ENCODE assay signal across 35 mouse cellular contexts in the genomic region with DNA sequence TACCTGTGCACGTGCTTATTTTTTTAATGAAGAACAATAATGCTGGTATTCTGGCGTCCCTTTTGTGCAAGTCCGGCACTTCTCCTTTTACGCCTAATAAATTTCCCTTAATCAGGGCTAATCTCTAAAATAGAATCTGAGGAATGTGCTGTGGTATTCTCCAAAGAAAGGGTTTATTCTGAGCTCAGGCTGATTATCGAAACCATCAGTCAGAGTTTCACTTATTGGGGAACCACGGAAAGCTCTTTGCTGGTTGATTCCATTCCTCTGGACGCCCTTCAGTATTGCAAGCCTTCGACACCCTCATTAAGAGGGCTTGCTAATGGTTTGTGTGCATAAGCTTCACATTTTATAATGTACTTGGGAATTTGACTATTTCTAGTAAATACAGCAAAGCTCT.
"Had no signal": no experiment of that assay in that cellular context is flagged by ENCODE, and none has a peak within 500 bp of the region (broad histone marks: within the 10 kb centered on the region; RNA-seq: fewer than 3 reads in every experiment).

No protein-coding gene starts in this region.

- ATAC-seq: hindbrain, embryonic 16.5 days; hindbrain, postnatal 0 days; inflammation-experienced regulatory T-cells, adult 6 months; intestine, embryonic 15.5 days; intestine, embryonic 16.5 days; intestine, postnatal 0 days had no signal

- H3K36me3 ChIP-seq: heart, embryonic 13.5 days; heart, embryonic 15.5 days; hindbrain, embryonic 10.5 days; hindbrain, embryonic 12.5 days; hindbrain, embryonic 13.5 days; hindbrain, embryonic 15.5 days; intestine, embryonic 15.5 days; kidney, embryonic 15.5 days had no signal

- DNase-seq: heart, postnatal 10 days; heart, postnatal 14 days; heart, postnatal 36 days; heart, postnatal 4 days; kidney, adult 11 months; kidney, adult 18-20 months; kidney, adult 2 months; kidney, adult 8-10 months; kidney, adult 9 months; kidney, postnatal 10 days; kidney, postnatal 14 days; kidney, postnatal 25 days; kidney, postnatal 36 days; kidney, postnatal 4 days; layer of hippocampus, adult 9-11 months; layer of hippocampus, postnatal 36 days had no signal

- H3K27ac ChIP-seq: heart, embryonic 13.5 days; heart, embryonic 15.5 days; hindbrain, embryonic 12.5 days; hindbrain, embryonic 13.5 days; hindbrain, embryonic 15.5 days; hindbrain, postnatal 0 days; intestine, embryonic 15.5 days; kidney, postnatal 0 days; layer of hippocampus, adult 2 months; left cerebral cortex, adult 2 months had no signal

- H3K27me3 ChIP-seq: heart, embryonic 12.5 days; heart, embryonic 13.5 days; heart, embryonic 15.5 days; hindbrain, embryonic 15.5 days; intestine, embryonic 15.5 days; kidney, embryonic 15.5 days had no signal

- H3K9ac ChIP-seq: heart, embryonic 12.5 days; heart, embryonic 13.5 days; heart, embryonic 15.5 days; hindbrain, embryonic 12.5 days; hindbrain, embryonic 13.5 days; hindbrain, embryonic 14.5 days; hindbrain, embryonic 15.5 days; intestine, embryonic 15.5 days; kidney, embryonic 15.5 days had no signal

- H3K4me1 ChIP-seq: heart, embryonic 15.5 days; intestine, embryonic 15.5 days had no signal

- H3K9me3 ChIP-seq: heart, embryonic 15.5 days; hindbrain, embryonic 12.5 days; hindbrain, embryonic 15.5 days; intestine, embryonic 15.5 days had no signal

- H3K4me2 ChIP-seq: heart, embryonic 11.5 days; heart, embryonic 12.5 days; heart, embryonic 13.5 days; heart, embryonic 15.5 days; hindbrain, embryonic 12.5 days; hindbrain, embryonic 13.5 days; hindbrain, embryonic 14.5 days; hindbrain, embryonic 15.5 days; intestine, embryonic 15.5 days; kidney, embryonic 15.5 days had no signal

- H3K4me3 ChIP-seq: heart, embryonic 12.5 days; heart, embryonic 13.5 days; heart, embryonic 15.5 days; hindbrain, embryonic 10.5 days; hindbrain, embryonic 12.5 days; hindbrain, embryonic 13.5 days; hindbrain, embryonic 15.5 days; intestine, embryonic 15.5 days; kidney, embryonic 15.5 days; layer of hippocampus, adult 2 months; left cerebral cortex, adult 2 months had no signal
